Mouse (Mus musculus): ENCODE data around the gene Tshz2.

GRCm38 (mm10) chr2:169782874-169783680 is 150.3 kb downstream of the Tshz2 start:
- TF ChIP-seq CTCF (IDR thresholded peaks at IDR 0.05; ENCODE audit: control insufficient read depth, insufficient read depth, insufficient replicate concordance, low read depth, low read length) (no peak), POLR2A (IDR thresholded peaks at IDR 0.05; ENCODE audit: control insufficient read depth, low read depth, low read length) (no peak)
